Mouse (Mus musculus): ENCODE results near the gene Ltbp3. TPM values are rescaled to one million over a fixed set of nuclear protein-coding genes. Genes with fewer than 3 reads are reported as not detected.
A peak's percentile ranks its signal among the peaks of the same experiment; 100 is the strongest.
"Not testable (repeated sequence)": the region's sequence is repeated elsewhere in the genome, so short reads cannot be mapped to it uniquely, and the experiment has no call there.

The Ltbp3 gene
- polyA plus RNA-seq, 1 experiment from 2014 or later: 9.7 TPM

GRCm38 (mm10) chr19:5787920-5788319 is 47.2 kb downstream of the Ltbp3 start:
- Histone ChIP-seq H3K36me3 (ENCODE audit: control insufficient read depth, insufficient read depth, low read length) (no peaks in the 10 kb centered on the region), H3K9me3 (ENCODE audit: control insufficient read depth, low read length) (no peaks in the 10 kb centered on the region), H3K27ac (replicated peaks; ENCODE audit: low read depth, low read length) (no peak overlapping the region), H3K9ac (ENCODE audit: low read length) (no peak overlapping the region), H3K27me3 (ENCODE audit: control insufficient read depth, insufficient read depth, low read length) (no peaks in the 10 kb centered on the region), H3K4me2 (ENCODE audit: low read depth, severe bottlenecking) (no peak overlapping the region), H3K4me1 (ENCODE audit: control insufficient read depth, insufficient read depth, low read length) (no peaks in the 10 kb centered on the region), H3K4me3 (ENCODE audit: low read depth, low read length) (no peak overlapping the region)
- no peak for ATAC-seq (ENCODE audit: insufficient number of reproducible peaks, low FRiP score, low TSS enrichment, low read depth)
- DNase-seq (ENCODE audit: low spot score): no peak
- WGBS: 88% methylated on average over 7 of the region's 7 CpGs

- H3K9me3 ChIP-seq (ENCODE audit: control insufficient read depth, low read length): no peaks in the 10 kb centered on the region
- H3K4me2 ChIP-seq (ENCODE audit: low read depth, severe bottlenecking): no peak overlapping the region
- H3K27me3 ChIP-seq (ENCODE audit: control insufficient read depth, insufficient read depth, low read length): no peaks in the 10 kb centered on the region
- H3K4me1 ChIP-seq (ENCODE audit: control insufficient read depth, insufficient read depth, low read length): no peaks in the 10 kb centered on the region
- H3K27ac ChIP-seq (replicated peaks; ENCODE audit: low read depth, low read length): no peak overlapping the region
- no peak overlapping the region for H3K4me3 ChIP-seq (ENCODE audit: low read depth, low read length)
- H3K9ac ChIP-seq (ENCODE audit: low read length): no peak overlapping the region
- DNase-seq (ENCODE audit: low spot score) (no peak), ATAC-seq (ENCODE audit: insufficient number of reproducible peaks, low FRiP score, low TSS enrichment, low read depth) (no peak)
- no peaks in the 10 kb centered on the region for H3K36me3 ChIP-seq (ENCODE audit: control insufficient read depth, insufficient read depth, low read length)
- WGBS: 88% methylated on average over 7 of the region's 7 CpGs
These were observed 47.9 kb downstream of the Ltbp3 start for GRCm38 (mm10) chr19:5788620-5789019.

- DNase-seq (ENCODE audit: low spot score) (no peak), ATAC-seq (ENCODE audit: insufficient number of reproducible peaks, low FRiP score, low TSS enrichment, low read depth) (no peak)
- Histone ChIP-seq H3K27ac (replicated peaks; ENCODE audit: low read depth, low read length) (no peak overlapping the region), H3K9ac (ENCODE audit: low read length) (no peak overlapping the region), H3K4me3 (ENCODE audit: low read depth, low read length) (no peak overlapping the region), H3K27me3 (ENCODE audit: control insufficient read depth, insufficient read depth, low read length) (no peaks in the 10 kb centered on the region), H3K36me3 (ENCODE audit: control insufficient read depth, insufficient read depth, low read length) (no peaks in the 10 kb centered on the region), H3K4me2 (ENCODE audit: low read depth, severe bottlenecking) (no peak overlapping the region), H3K9me3 (ENCODE audit: control insufficient read depth, low read length) (no peaks in the 10 kb centered on the region), H3K4me1 (ENCODE audit: control insufficient read depth, insufficient read depth, low read length) (no peaks in the 10 kb centered on the region)
- WGBS: 63% methylated on average over 5 of the region's 5 CpGs
These were observed 48.4 kb downstream of the Ltbp3 start for GRCm38 (mm10) chr19:5789066-5789465.

GRCm38 (mm10) chr19:5791329-5791728 is 50.6 kb downstream of the Ltbp3 start:
- DNase-seq (ENCODE audit: low spot score): no peak
- ATAC-seq (ENCODE audit: insufficient number of reproducible peaks, low FRiP score, low TSS enrichment, low read depth): no peak
- H3K4me3 ChIP-seq (ENCODE audit: low read depth, low read length): no peak overlapping the region

GRCm38 (mm10) chr19:5793116-5793515 is 52.4 kb downstream of the Ltbp3 start:
- H3K9ac ChIP-seq (ENCODE audit: low read length): no peak overlapping the region
- no peak overlapping the region for H3K4me2 ChIP-seq (ENCODE audit: low read depth, severe bottlenecking)
- WGBS: 7% methylated on average over 2 of the region's 2 CpGs
- peaks cover 6% of the 10 kb centered on the region for H3K4me1 ChIP-seq (ENCODE audit: control insufficient read depth, insufficient read depth, low read length)
- no peak overlapping the region for H3K4me3 ChIP-seq (ENCODE audit: low read depth, low read length)
- ATAC-seq (ENCODE audit: insufficient number of reproducible peaks, low FRiP score, low TSS enrichment, low read depth) (peak; percentile 67), DNase-seq (ENCODE audit: low spot score) (peak; percentile 72)
- no peaks in the 10 kb centered on the region for H3K27me3 ChIP-seq (ENCODE audit: control insufficient read depth, insufficient read depth, low read length)
- no peaks in the 10 kb centered on the region for H3K9me3 ChIP-seq (ENCODE audit: control insufficient read depth, low read length)
- peaks cover 17% of the 10 kb centered on the region for H3K36me3 ChIP-seq (ENCODE audit: control insufficient read depth, insufficient read depth, low read length)
- no peak overlapping the region for H3K27ac ChIP-seq (replicated peaks; ENCODE audit: low read depth, low read length)

More at GRCm38 (mm10) chr19:5791329-5791728, 50.6 kb downstream of the Ltbp3 start:
- no peak overlapping the region for H3K27ac ChIP-seq (replicated peaks; ENCODE audit: low read depth, low read length)
- WGBS: 79% methylated on average over 4 of the region's 4 CpGs
- no peaks in the 10 kb centered on the region for H3K27me3 ChIP-seq (ENCODE audit: control insufficient read depth, insufficient read depth, low read length)
- H3K36me3 ChIP-seq (ENCODE audit: control insufficient read depth, insufficient read depth, low read length): peaks cover 7% of the 10 kb centered on the region
- H3K9ac ChIP-seq (ENCODE audit: low read length): no peak overlapping the region
- no peaks in the 10 kb centered on the region; the same call in 1 of the 2 replicates for H3K4me1 ChIP-seq (ENCODE audit: control insufficient read depth, insufficient read depth, low read length)
- H3K4me2 ChIP-seq (ENCODE audit: low read depth, severe bottlenecking): no peak overlapping the region
- H3K9me3 ChIP-seq (ENCODE audit: control insufficient read depth, low read length): no peaks in the 10 kb centered on the region

- DNase-seq (ENCODE audit: low spot score): peak; percentile 47
- H3K36me3 ChIP-seq (ENCODE audit: control insufficient read depth, insufficient read depth, low read length): peaks cover 17% of the 10 kb centered on the region
- H3K9ac ChIP-seq (ENCODE audit: low read length); ATAC-seq (ENCODE audit: insufficient number of reproducible peaks, low FRiP score, low TSS enrichment, low read depth); H3K9me3 ChIP-seq (ENCODE audit: control insufficient read depth, low read length); H3K4me3 ChIP-seq (ENCODE audit: low read depth, low read length); H3K27me3 ChIP-seq (ENCODE audit: control insufficient read depth, insufficient read depth, low read length); H3K4me2 ChIP-seq (ENCODE audit: low read depth, severe bottlenecking); H3K4me1 ChIP-seq (ENCODE audit: control insufficient read depth, insufficient read depth, low read length); H3K27ac ChIP-seq (replicated peaks; ENCODE audit: low read depth, low read length): not testable (repeated sequence)
- WGBS: 46% methylated on average over 7 of the region's 7 CpGs
These were observed 53.4 kb downstream of the Ltbp3 start for GRCm38 (mm10) chr19:5793917-5794770.

- no peaks in the 10 kb centered on the region for H3K27me3 ChIP-seq (ENCODE audit: control insufficient read depth, insufficient read depth, low read length)
- 53% methylated on average over 5 of the region's 5 CpGs for WGBS
- peak; percentile 63 for DNase-seq (ENCODE audit: low spot score)
- no peaks in the 10 kb centered on the region for H3K9me3 ChIP-seq (ENCODE audit: control insufficient read depth, low read length)
- no peak overlapping the region; the same call in 1 of the 2 replicates for H3K27ac ChIP-seq (replicated peaks; ENCODE audit: low read depth, low read length)
- H3K4me2 ChIP-seq (ENCODE audit: low read depth, severe bottlenecking): no peak overlapping the region
- peaks cover 17% of the 10 kb centered on the region for H3K36me3 ChIP-seq (ENCODE audit: control insufficient read depth, insufficient read depth, low read length)
- H3K4me3 ChIP-seq (ENCODE audit: low read depth, low read length): no peak overlapping the region
- 0 out of 2 replicates have a peak overlapping the region, but pooled peaks have one; percentile 3 for H3K9ac ChIP-seq (ENCODE audit: low read length)
- peaks cover 6% of the 10 kb centered on the region for H3K4me1 ChIP-seq (ENCODE audit: control insufficient read depth, insufficient read depth, low read length)
- ATAC-seq (ENCODE audit: insufficient number of reproducible peaks, low FRiP score, low TSS enrichment, low read depth): peak; percentile 36; the same call in 1 of the 2 replicates
These were observed 54.3 kb downstream of the Ltbp3 start for GRCm38 (mm10) chr19:5794771-5795576.
